Mouse (Mus musculus): ENCODE data around the gene Pstpip1. TPM values are rescaled to one million over a fixed set of nuclear protein-coding genes. Genes with fewer than 3 reads are reported as not detected.

The Pstpip1 gene
- polyA plus RNA-seq, 1 experiment from 2014 or later = 1.4 TPM

- H3K4me3 ChIP-seq = no peak overlapping the region
- H3K27ac ChIP-seq = no peak overlapping the region
- no peaks in the 10 kb centered on the region for H3K9me3 ChIP-seq
- 75% methylated on average over 5 of the region's 5 CpGs for WGBS
- ATAC-seq (ENCODE audit: low FRiP score, low read depth) = no peak
- H3K9ac ChIP-seq = no peak overlapping the region
- H3K36me3 ChIP-seq = no peaks in the 10 kb centered on the region
- H3K27me3 ChIP-seq = no peaks in the 10 kb centered on the region
- H3K4me2 ChIP-seq (replicated peaks) = no peak overlapping the region
- peaks cover 22% of the 10 kb centered on the region for H3K4me1 ChIP-seq
Observed at GRCm38 (mm10) chr9:56108174-56108573, 18.4 kb downstream of the Pstpip1 start.

- no peak overlapping the region for H3K9ac ChIP-seq
- no peaks in the 10 kb centered on the region for H3K27me3 ChIP-seq
- no peak; the same call in 1 of the 2 replicates for ATAC-seq (ENCODE audit: low FRiP score, low read depth)
- 87% methylated on average over 5 of the region's 5 CpGs for WGBS
- peaks cover 21% of the 10 kb centered on the region for H3K4me1 ChIP-seq
- H3K9me3 ChIP-seq = no peaks in the 10 kb centered on the region
- H3K4me3 ChIP-seq = no peak overlapping the region
- H3K36me3 ChIP-seq = no peaks in the 10 kb centered on the region
- no peak overlapping the region for H3K27ac ChIP-seq
- no peak overlapping the region for H3K4me2 ChIP-seq (replicated peaks)
Observed at GRCm38 (mm10) chr9:56118091-56118490, 28.3 kb downstream of the Pstpip1 start.

- Histone ChIP-seq H3K4me2 (replicated peaks) (peak overlapping the region; percentile 76), H3K4me1 (peaks cover 16% of the 10 kb centered on the region), H3K27me3 (no peaks in the 10 kb centered on the region), H3K36me3 (no peaks in the 10 kb centered on the region), H3K27ac (no peak overlapping the region), H3K9ac (peak overlapping the region; percentile 59), H3K4me3 (peak overlapping the region; percentile 46), H3K9me3 (no peaks in the 10 kb centered on the region)
- 3% methylated on average over 14 of the region's 14 CpGs for WGBS
- peak; percentile 48 for ATAC-seq (ENCODE audit: low FRiP score, low read depth)
Observed at GRCm38 (mm10) chr9:56118582-56118981, 28.8 kb downstream of the Pstpip1 start.

GRCm38 (mm10) chr9:56119651-56120050 is 29.9 kb downstream of the Pstpip1 start:
- Histone ChIP-seq H3K4me3 (no peak overlapping the region), H3K9me3 (no peaks in the 10 kb centered on the region), H3K4me2 (replicated peaks) (no peak overlapping the region), H3K27me3 (no peaks in the 10 kb centered on the region), H3K9ac (no peak overlapping the region), H3K27ac (no peak overlapping the region), H3K4me1 (peaks cover 19% of the 10 kb centered on the region), H3K36me3 (no peaks in the 10 kb centered on the region)
- WGBS = 56% methylated on average over 2 of the region's 2 CpGs
- ATAC-seq (ENCODE audit: low FRiP score, low read depth) = no peak

GRCm38 (mm10) chr9:56121097-56121496 is 31.3 kb downstream of the Pstpip1 start:
- Histone ChIP-seq H3K36me3 (no peaks in the 10 kb centered on the region), H3K9ac (0 out of 2 replicates have a peak overlapping the region, but pooled peaks have one; percentile 2), H3K4me1 (peaks cover 22% of the 10 kb centered on the region), H3K27ac (no peak overlapping the region), H3K9me3 (no peaks in the 10 kb centered on the region), H3K4me3 (no peak overlapping the region), H3K27me3 (no peaks in the 10 kb centered on the region), H3K4me2 (replicated peaks) (peak overlapping the region; percentile 30; the same call in 1 of the 2 replicates)
- 19% methylated on average over 7 of the region's 7 CpGs for WGBS
- no peak for ATAC-seq (ENCODE audit: low FRiP score, low read depth)

- no peak overlapping the region for H3K27ac ChIP-seq
- ATAC-seq (ENCODE audit: low FRiP score, low read depth) = no peak
- H3K36me3 ChIP-seq = peaks cover 13% of the 10 kb centered on the region
- H3K4me2 ChIP-seq (replicated peaks) = no peak overlapping the region
- H3K4me1 ChIP-seq = peaks cover 22% of the 10 kb centered on the region
- no peak overlapping the region for H3K9ac ChIP-seq
- no peaks in the 10 kb centered on the region for H3K9me3 ChIP-seq
- H3K4me3 ChIP-seq = no peak overlapping the region
- WGBS = 64% methylated on average over 8 of the region's 8 CpGs
- no peaks in the 10 kb centered on the region for H3K27me3 ChIP-seq
Observed at GRCm38 (mm10) chr9:56122973-56123372, 33.2 kb downstream of the Pstpip1 start.

- Histone ChIP-seq H3K4me3 (no peak overlapping the region), H3K9me3 (no peaks in the 10 kb centered on the region), H3K27ac (no peak overlapping the region; the same call in 1 of the 2 replicates), H3K27me3 (no peaks in the 10 kb centered on the region), H3K36me3 (peaks cover 19% of the 10 kb centered on the region), H3K4me1 (peaks cover 21% of the 10 kb centered on the region), H3K9ac (no peak overlapping the region), H3K4me2 (replicated peaks) (no peak overlapping the region)
- no peak for ATAC-seq (ENCODE audit: low FRiP score, low read depth)
- WGBS = 71% methylated on average over 7 of the region's 7 CpGs
Observed at GRCm38 (mm10) chr9:56123613-56124012, 33.9 kb downstream of the Pstpip1 start.

- ATAC-seq (ENCODE audit: low FRiP score, low read depth) = no peak
- no peak overlapping the region for H3K4me2 ChIP-seq (replicated peaks)
- WGBS = 33% methylated on average over 11 of the region's 11 CpGs
Observed at GRCm38 (mm10) chr9:56124561-56124960, 34.8 kb downstream of the Pstpip1 start.

GRCm38 (mm10) chr9:56126453-56127173 is 36.9 kb downstream of the Pstpip1 start:
- H3K4me3 ChIP-seq = no peak overlapping the region
- 91% methylated on average over 16 of the region's 16 CpGs for WGBS
- no peak overlapping the region for H3K4me2 ChIP-seq (replicated peaks)
- peaks cover 49% of the 10 kb centered on the region for H3K36me3 ChIP-seq
- ATAC-seq (ENCODE audit: low FRiP score, low read depth) = no peak
- no peaks in the 10 kb centered on the region for H3K9me3 ChIP-seq
- peaks cover 10% of the 10 kb centered on the region; the same call in 1 of the 2 replicates for H3K4me1 ChIP-seq
- H3K27me3 ChIP-seq = no peaks in the 10 kb centered on the region
- no peak overlapping the region for H3K9ac ChIP-seq
- H3K27ac ChIP-seq = no peak overlapping the region

More at GRCm38 (mm10) chr9:56124561-56124960, 34.8 kb downstream of the Pstpip1 start:
- Histone ChIP-seq H3K9me3 (no peaks in the 10 kb centered on the region), H3K27me3 (no peaks in the 10 kb centered on the region), H3K27ac (no peak overlapping the region), H3K9ac (no peak overlapping the region), H3K4me3 (no peak overlapping the region), H3K36me3 (peaks cover 28% of the 10 kb centered on the region), H3K4me1 (peaks cover 16% of the 10 kb centered on the region)

GRCm38 (mm10) chr9:56128331-56128730 is 38.6 kb downstream of the Pstpip1 start:
- 0 out of 2 replicates have a peak, but pooled peaks cover 5% of the 10 kb centered on the region for H3K4me1 ChIP-seq
- 88% methylated on average over 9 of the region's 9 CpGs for WGBS
- peaks cover 66% of the 10 kb centered on the region for H3K36me3 ChIP-seq
- no peaks in the 10 kb centered on the region for H3K9me3 ChIP-seq
- no peak overlapping the region for H3K4me3 ChIP-seq
- ATAC-seq (ENCODE audit: low FRiP score, low read depth) = no peak
- no peak overlapping the region for H3K4me2 ChIP-seq (replicated peaks)
- H3K9ac ChIP-seq = no peak overlapping the region
- H3K27me3 ChIP-seq = no peaks in the 10 kb centered on the region
- no peak overlapping the region for H3K27ac ChIP-seq

GRCm38 (mm10) chr9:56129951-56130350 is 40.2 kb downstream of the Pstpip1 start:
- Histone ChIP-seq H3K27ac (no peak overlapping the region), H3K9me3 (no peaks in the 10 kb centered on the region), H3K27me3 (no peaks in the 10 kb centered on the region), H3K4me1 (0 out of 2 replicates have a peak, but pooled peaks cover 3% of the 10 kb centered on the region), H3K4me2 (replicated peaks) (no peak overlapping the region), H3K36me3 (peaks cover 82% of the 10 kb centered on the region), H3K9ac (no peak overlapping the region), H3K4me3 (no peak overlapping the region)
- no peak for ATAC-seq (ENCODE audit: low FRiP score, low read depth)
- 93% methylated on average over 3 of the region's 3 CpGs for WGBS

- Histone ChIP-seq H3K27me3 (no peaks in the 10 kb centered on the region), H3K4me1 (no peaks in the 10 kb centered on the region), H3K27ac (no peak overlapping the region), H3K9me3 (no peaks in the 10 kb centered on the region), H3K4me2 (replicated peaks) (no peak overlapping the region), H3K36me3 (peaks cover 88% of the 10 kb centered on the region), H3K9ac (no peak overlapping the region), H3K4me3 (no peak overlapping the region)
- WGBS = 37% methylated on average over 4 of the region's 4 CpGs
- no peak for ATAC-seq (ENCODE audit: low FRiP score, low read depth)
Observed at GRCm38 (mm10) chr9:56130536-56130935, 40.8 kb downstream of the Pstpip1 start.

Data from limb, embryonic 13.5 days (tissue).